Mouse (Mus musculus): ENCODE measurements at regions not wholly inside any gene's neighbourhood (a gene's known extent, or its start where the extent isn't known, plus 50 kb on each side); places are given as distances from the start of the nearest gene placed in this dataset.

DNA sequence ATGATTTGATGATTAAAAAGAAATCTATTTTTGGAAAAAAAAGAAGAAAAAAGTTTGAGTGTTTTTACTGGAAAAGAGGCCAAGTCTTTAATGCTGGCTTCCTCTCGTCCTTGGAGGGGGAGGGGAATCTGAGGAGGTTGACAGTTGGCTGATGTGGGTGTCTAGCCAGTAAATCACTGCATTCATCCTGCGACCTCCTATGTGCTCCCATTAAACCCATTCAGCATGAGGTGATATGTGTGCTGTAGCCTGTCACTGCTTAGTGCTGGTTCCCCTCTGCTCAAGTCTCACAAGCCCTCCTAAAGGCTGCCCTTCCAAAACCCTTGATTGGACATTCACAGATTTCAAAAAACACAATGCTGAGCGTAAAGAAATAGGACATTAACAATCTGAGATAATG lies 68.7 kb downstream of the Atoh1 start:
- DNase-seq, result no peak

DNA sequence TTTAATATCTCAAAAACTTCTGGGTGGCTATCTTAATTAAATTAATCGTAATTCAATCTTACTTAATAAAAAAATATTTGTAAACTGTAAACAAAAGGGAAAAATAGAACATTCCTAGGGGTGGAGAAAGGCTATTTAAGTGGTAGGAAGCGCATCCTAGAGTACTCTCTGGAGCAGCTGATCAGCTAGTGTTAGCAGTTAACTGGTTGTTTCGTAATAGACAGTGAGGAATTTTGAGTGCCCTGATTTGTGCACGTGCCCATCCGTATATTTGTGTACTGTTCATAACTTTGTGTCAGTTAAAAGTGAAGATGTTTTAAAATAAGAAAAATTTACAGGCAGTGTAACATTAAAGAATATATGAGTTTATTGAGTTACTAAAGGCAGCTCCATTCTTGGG lies 69.9 kb downstream of the Atoh1 start:
- no peak for DNase-seq

DNA sequence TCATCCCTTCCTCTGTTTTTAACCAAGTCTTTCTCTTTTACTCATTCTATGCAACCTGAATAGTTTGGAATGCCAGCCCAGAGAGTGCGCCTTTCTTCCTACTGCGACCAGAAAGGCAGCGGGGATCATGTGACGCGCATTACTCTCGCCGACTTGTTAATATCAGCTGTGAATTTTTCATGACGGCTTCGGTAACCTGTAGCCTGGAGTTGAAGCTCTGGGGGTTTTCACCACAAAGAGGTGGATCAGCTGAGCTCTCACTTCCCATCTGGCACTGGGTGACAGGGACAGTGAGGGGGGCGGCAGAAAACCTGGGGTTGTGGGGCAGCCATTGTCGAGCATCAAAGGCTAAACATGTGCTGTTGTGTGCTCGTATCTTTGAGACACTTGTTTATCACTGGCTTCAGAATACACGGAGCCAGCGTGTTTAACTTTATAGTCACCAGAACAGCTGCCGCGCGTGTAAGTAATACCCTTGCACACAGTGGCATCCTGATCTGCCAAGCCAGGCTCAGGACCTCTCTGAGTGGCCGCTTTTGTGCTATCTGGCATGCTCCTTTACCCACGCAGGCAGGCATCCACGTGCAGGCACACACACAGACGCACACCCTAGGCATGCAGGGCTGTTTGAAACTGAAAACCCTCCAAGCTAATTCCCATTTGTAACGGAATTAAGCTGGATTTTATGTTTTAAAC lies 70.5 kb downstream of the Atoh1 start:
- peak; percentile 3 for DNase-seq

DNA sequence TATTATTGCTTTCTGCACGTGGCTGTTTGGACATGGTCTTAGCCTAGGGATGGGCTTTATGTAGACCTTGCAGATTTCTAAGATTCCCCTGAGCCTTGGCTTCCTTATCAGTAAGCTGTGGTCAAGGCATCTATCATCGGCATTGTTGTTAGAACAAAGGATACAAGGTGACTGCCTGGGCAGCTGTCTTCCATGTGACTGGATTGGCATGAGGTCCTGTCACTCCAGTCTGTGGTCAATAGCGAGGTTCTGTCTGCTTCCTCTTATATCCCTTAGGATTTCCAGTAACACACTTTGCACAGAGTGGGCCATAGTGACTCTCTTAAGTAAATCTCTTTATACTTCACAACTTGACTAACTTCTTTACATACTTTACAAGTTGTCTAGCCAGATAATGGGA lies 72.0 kb downstream of the Atoh1 start:
- no peak for DNase-seq

DNA sequence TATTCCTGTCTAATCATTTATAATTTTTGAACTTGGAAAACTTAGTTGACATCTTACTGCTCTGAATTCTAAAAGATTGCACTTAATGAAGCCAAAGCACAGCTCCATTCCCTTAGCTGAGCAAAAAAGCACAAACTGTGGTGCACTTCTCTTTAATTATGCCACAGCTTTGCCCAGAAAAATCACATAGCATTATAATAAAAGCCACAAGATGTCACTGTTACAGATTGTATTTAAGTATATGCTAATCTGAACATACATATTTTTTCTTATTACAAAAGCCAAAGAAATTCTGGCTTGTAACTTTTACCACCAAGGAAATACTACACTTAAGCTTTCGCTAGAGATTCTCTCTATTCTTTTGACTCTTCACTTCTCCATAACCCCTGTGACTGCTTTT lies 86.2 kb downstream of the Atoh1 start:
- DNase-seq, result no peak

DNA sequence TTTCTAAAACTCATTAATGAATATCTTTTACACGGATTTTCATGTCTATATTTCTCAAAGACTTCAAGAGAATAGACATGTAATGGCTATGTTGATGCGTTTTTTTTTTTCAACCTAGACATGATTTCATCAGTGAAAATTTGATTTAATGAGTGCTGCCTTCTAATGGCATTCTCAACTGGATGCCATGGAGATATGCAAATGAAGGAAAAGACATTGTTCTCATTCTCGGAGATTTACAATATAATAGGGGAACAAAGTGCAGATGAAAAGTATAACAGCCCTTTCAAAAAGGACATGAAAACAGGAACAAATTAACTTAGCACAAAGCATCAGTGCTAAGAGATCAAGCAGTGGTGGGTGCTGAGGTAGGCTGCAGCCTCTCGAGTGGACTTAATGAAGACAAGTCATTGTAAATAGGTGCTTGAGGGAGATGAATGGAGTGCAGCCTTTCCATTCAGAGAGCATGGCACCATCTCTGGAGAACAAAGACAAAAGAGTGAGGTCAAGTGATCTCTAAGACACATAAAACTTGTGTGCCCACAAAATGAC lies 120.2 kb downstream of the Atoh1 start:
- DNase-seq, result no peak

DNA sequence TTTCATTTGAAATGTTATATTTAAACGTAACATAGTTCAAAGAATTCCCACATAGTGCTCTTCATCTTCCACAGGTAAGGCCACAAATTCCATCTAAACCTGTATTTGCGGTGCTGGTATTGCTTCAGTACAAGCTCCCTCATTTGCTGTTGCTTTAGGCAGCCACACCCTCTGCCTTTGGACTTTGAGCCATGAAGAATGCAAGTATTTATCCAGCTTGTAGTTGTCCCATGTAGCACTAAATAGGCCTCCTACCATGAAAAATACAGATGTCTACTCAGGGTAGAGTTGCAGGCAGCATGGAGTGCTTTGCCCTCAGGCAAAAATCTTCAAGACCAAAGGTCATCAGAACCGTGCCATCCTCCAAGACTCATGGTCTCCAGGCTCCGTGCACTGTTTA lies 134.0 kb downstream of the Atoh1 start:
- DNase-seq, result no peak

DNA sequence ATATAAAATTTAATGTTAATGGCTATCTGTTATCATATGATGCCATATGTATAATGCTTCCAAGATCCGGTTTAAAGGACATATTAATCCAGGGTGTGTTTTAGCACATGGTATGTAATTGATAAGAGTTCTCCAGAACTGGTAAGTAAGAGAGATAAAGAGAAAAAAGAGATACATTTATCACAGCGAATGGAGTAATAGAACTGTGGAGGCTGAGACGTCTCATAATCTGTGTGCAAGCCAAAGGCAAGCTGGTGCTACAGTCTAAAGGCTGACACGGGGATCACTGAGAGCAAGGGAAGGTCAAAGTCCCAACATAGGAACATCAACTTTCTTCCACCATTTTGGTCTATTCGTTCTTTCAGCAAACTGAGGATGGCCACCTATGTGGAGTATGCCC lies 146.0 kb upstream of the Smarcad1 start:
- no peak for DNase-seq

Measured in adrenal gland, postnatal 10 days (tissue).